Mouse (Mus musculus) lung, adult 2 months (tissue): ENCODE measurements at regions not wholly inside any gene's neighbourhood (a gene's known extent, or its start where the extent isn't known, plus 50 kb on each side); places are given as distances from the start of the nearest gene placed in this dataset.

Source experiments
- CTCF ChIP-seq: fragments of 200-500 bp; IDR thresholded peaks from 2 replicates; pipeline ENCODE4 v1.5.1; 2011; ENCODE audit warnings: mild to moderate bottlenecking, low read length, control low read depth; ENCODE audit not compliant: insufficient read depth
- POLR2A ChIP-seq: fragments of 200-500 bp; IDR thresholded peaks from 2 replicates; pipeline ENCODE4 v1.6.1; 2011; ENCODE audit warnings: low read depth, mild to moderate bottlenecking, control low read depth, low read length, borderline replicate concordance; ENCODE audit errors: extremely low read depth

DNA sequence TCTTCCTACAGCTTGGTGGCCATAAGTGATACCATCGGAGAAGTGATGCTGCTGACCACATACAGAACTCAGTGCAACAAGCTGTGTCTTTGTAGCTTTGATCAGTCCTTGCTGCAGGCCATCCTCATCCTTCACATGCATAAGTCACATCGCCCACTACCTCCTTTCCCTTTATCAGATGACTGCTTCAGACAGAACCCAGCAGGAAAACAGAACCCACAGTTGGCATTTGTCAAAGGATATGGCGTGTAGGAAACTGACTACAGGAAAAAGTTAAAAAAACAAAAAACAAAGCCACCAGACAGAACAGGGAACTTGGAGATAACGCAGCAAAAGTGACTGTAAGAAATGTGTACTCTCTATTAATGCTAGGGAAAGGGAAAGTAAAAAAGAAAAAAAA lies 136.1 kb upstream of the Mocs2 start:
- TF ChIP-seq CTCF (no peak), POLR2A (no peak)
